Mouse (Mus musculus) ES-Bruce4 (cell line): ENCODE results near the gene Dhx9.

Source experiments
- CTCF ChIP-seq: IDR thresholded peaks from one replicate; pipeline ENCODE4 v1.8.1; 2011; ENCODE audit warnings: low read depth, low read length
- EP300 ChIP-seq: IDR thresholded peaks from 2 replicates; pipeline ENCODE4 v1.6.1; 2011; ENCODE audit warnings: low read depth, low read length; ENCODE audit not compliant: insufficient read depth
- POLR2A ChIP-seq: IDR thresholded peaks from one replicate; pipeline ENCODE4 v1.8.1; 2011; ENCODE audit warnings: low read length; ENCODE audit not compliant: insufficient read depth

DNA sequence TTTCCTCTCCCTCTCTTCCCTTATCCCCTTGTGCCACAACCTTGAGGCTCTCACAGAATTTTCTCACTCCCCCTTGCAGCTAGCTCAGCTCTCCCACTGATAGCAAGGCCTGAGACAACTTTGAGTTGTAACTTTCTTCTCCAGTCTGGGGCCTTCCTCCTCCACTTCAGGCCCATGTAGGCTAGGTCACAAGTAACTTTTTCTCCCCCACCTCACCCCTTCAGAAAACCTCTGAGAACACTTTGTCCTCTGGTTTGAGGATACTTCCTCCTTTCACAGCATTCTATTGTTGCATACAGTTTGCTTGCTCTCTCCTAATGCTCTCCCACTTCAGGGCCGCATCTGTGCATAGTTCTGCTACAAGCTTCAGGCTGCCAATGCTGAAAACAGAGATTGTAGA, 4.4 kb upstream of the Dhx9 start:
- no peak for TF ChIP-seq EP300
- TF ChIP-seq POLR2A = no peak
- TF ChIP-seq CTCF = no peak
